Mouse (Mus musculus) cortical plate, adult 2 months (tissue): ENCODE measurements around the gene Pold3.

Source experiments
- CTCF ChIP-seq: fragments of 200-500 bp; IDR thresholded peaks from 2 replicates; pipeline ENCODE4 v1.5.1; 2011; ENCODE audit warnings: mild to moderate bottlenecking, control low read depth, low read length; ENCODE audit not compliant: insufficient read depth; ENCODE audit errors: extremely low read depth
- POLR2A ChIP-seq: fragments of 200-500 bp; IDR thresholded peaks from 2 replicates; pipeline ENCODE4 v1.6.1; 2011; ENCODE audit warnings: mild to moderate bottlenecking, low read length, control low read depth; ENCODE audit not compliant: insufficient read depth; ENCODE audit errors: extremely low read depth

- TF ChIP-seq CTCF (no peak), POLR2A (no peak)
These were observed 27.2 kb upstream of the Pold3 start for GRCm38 (mm10) chr7:100148586-100148985.
